Mouse (Mus musculus) stomach, embryonic 14.5 days (tissue): ENCODE measurements around the gene Ryr2. TPM values are rescaled to one million over a fixed set of nuclear protein-coding genes. Genes with fewer than 3 reads are reported as not detected.

Experiments
- ATAC-seq: fragments of 200-750 bp; cut with Nextera tagmentation; 2 replicates; pipeline ENCODE4 v1.8.0; 2017; ENCODE audit warnings: low read depth, moderate TSS enrichment; ENCODE audit not compliant: insufficient number of reproducible peaks, insufficient read depth, low FRiP score
- H3K27ac ChIP-seq: fragments of 300-500 bp; sonication (generic); 2 replicates; pipeline ENCODE4 v1.5.1; 2014; ENCODE audit warnings: mild to moderate bottlenecking, low read length, moderate library complexity, mixed read lengths
- H3K27me3 ChIP-seq: fragments of 300-500 bp; sonication (generic); 2 replicates; pipeline ENCODE4 v1.6.1; 2014; ENCODE audit warnings: low read length, control low read depth, mixed read lengths; ENCODE audit not compliant: control insufficient read depth, insufficient read depth
- H3K36me3 ChIP-seq: fragments of 300-500 bp; sonication (generic); 2 replicates; pipeline ENCODE4 v1.6.1; 2014; ENCODE audit warnings: mild to moderate bottlenecking, control low read depth, low read length, moderate library complexity, mixed read lengths; ENCODE audit not compliant: control insufficient read depth, insufficient read depth
- H3K4me1 ChIP-seq: fragments of 300-500 bp; sonication (generic); 2 replicates; pipeline ENCODE4 v1.6.1; 2014; ENCODE audit warnings: low read length, control low read depth, mixed read lengths; ENCODE audit not compliant: control insufficient read depth, insufficient read depth
- H3K4me2 ChIP-seq: fragments of 300-500 bp; sonication (generic); replicated peaks from 2 replicates; pipeline ENCODE4 v1.6.1; 2014; ENCODE audit warnings: low read depth, low read length, control low read depth
- H3K4me3 ChIP-seq: fragments of 300-500 bp; sonication (generic); 2 replicates; pipeline ENCODE4 v1.5.1; 2014; ENCODE audit warnings: low read depth, low read length, control low read depth
- H3K9ac ChIP-seq: fragments of 300-500 bp; sonication (generic); replicated peaks from 2 replicates; pipeline ENCODE4 v1.6.1; 2014; ENCODE audit warnings: low read depth, mild to moderate bottlenecking, control low read depth, low read length, moderate library complexity, mixed read lengths
- H3K9me3 ChIP-seq: fragments of 300-500 bp; sonication (generic); 2 replicates; pipeline ENCODE4 v1.6.1; 2016; ENCODE audit warnings: low read depth, low read length, control low read depth; ENCODE audit not compliant: control insufficient read depth
- WGBS: fragments of 180-500 bp; shearing (Covaris S2); extraction: QIAGEN DNeasy Blood & Tissue Kit; methylation state at CpG from one replicate; pipeline ENCODE4 v1.1.7; 2014; 5-methylcytosine and 5-hydroxymethylcytosine counted together
- polyA plus RNA-seq: library from polyadenylated mRNA; unstranded; fragments of >200 nt; fragmentation: Nextera tagmentation; extraction: Ambion mirVana; gene quantifications from 2 replicates; pipeline ENCODE4 v1.2.1, GENCODE M21; 2014

Gene Ryr2
- polyA plus RNA-seq, 1 experiment from 2014 or later = 2.6 TPM

GRCm38 (mm10) chr13:12038676-12039075, 68.1 kb downstream of the Ryr2 start:
- no peak for ATAC-seq
- Histone ChIP-seq H3K4me3 (no peak overlapping the region), H3K9me3 (no peaks in the 10 kb centered on the region), H3K9ac (no peak overlapping the region), H3K36me3 (no peaks in the 10 kb centered on the region), H3K4me2 (no peak overlapping the region), H3K27me3 (no peaks in the 10 kb centered on the region), H3K27ac (no peak overlapping the region), H3K4me1 (no peaks in the 10 kb centered on the region)
- WGBS = 75% methylated on average over 4 of the region's 4 CpGs

GRCm38 (mm10) chr13:12037241-12037640, 69.5 kb downstream of the Ryr2 start:
- WGBS = 67% methylated on average over 4 of the region's 4 CpGs
- no peak overlapping the region for H3K27ac ChIP-seq
- no peak overlapping the region for H3K9ac ChIP-seq
- no peaks in the 10 kb centered on the region for H3K9me3 ChIP-seq
- no peak overlapping the region for H3K4me2 ChIP-seq
- H3K36me3 ChIP-seq = no peaks in the 10 kb centered on the region
- ATAC-seq = no peak
- H3K27me3 ChIP-seq = no peaks in the 10 kb centered on the region
- no peaks in the 10 kb centered on the region for H3K4me1 ChIP-seq
- no peak overlapping the region for H3K4me3 ChIP-seq

- 10% methylated on average over 4 of the region's 4 CpGs for WGBS
- H3K27me3 ChIP-seq = no peaks in the 10 kb centered on the region
- H3K36me3 ChIP-seq = no peaks in the 10 kb centered on the region
- ATAC-seq = no peak
- H3K27ac ChIP-seq = no peak overlapping the region
- H3K4me1 ChIP-seq = no peaks in the 10 kb centered on the region
- H3K4me2 ChIP-seq = no peak overlapping the region
- H3K9ac ChIP-seq = no peak overlapping the region
- no peak overlapping the region for H3K4me3 ChIP-seq
- no peaks in the 10 kb centered on the region for H3K9me3 ChIP-seq
These were observed 69.9 kb downstream of the Ryr2 start for GRCm38 (mm10) chr13:12036834-12037233.

- Histone ChIP-seq H3K4me3 (no peak overlapping the region), H3K9ac (no peak overlapping the region), H3K27me3 (no peaks in the 10 kb centered on the region), H3K4me2 (no peak overlapping the region), H3K9me3 (no peaks in the 10 kb centered on the region), H3K4me1 (no peaks in the 10 kb centered on the region), H3K27ac (no peak overlapping the region), H3K36me3 (no peaks in the 10 kb centered on the region)
- no peak for ATAC-seq
- 73% methylated on average over 6 of the region's 6 CpGs for WGBS
These were observed 72.8 kb downstream of the Ryr2 start for GRCm38 (mm10) chr13:12033914-12034313.

GRCm38 (mm10) chr13:12033272-12033671, 73.5 kb downstream of the Ryr2 start:
- H3K4me3 ChIP-seq = no peak overlapping the region
- H3K4me2 ChIP-seq = no peak overlapping the region
- H3K27me3 ChIP-seq = no peaks in the 10 kb centered on the region
- H3K9me3 ChIP-seq = no peaks in the 10 kb centered on the region
- H3K27ac ChIP-seq = no peak overlapping the region
- H3K36me3 ChIP-seq = no peaks in the 10 kb centered on the region
- no peak overlapping the region for H3K9ac ChIP-seq
- WGBS = 84% methylated on average over 5 of the region's 5 CpGs
- ATAC-seq = no peak
- no peaks in the 10 kb centered on the region for H3K4me1 ChIP-seq

GRCm38 (mm10) chr13:12029841-12030240, 76.9 kb downstream of the Ryr2 start:
- no peaks in the 10 kb centered on the region for H3K4me1 ChIP-seq
- ATAC-seq = no peak
- no peak overlapping the region for H3K4me3 ChIP-seq
- no peaks in the 10 kb centered on the region for H3K36me3 ChIP-seq
- H3K9me3 ChIP-seq = no peaks in the 10 kb centered on the region
- no peaks in the 10 kb centered on the region for H3K27me3 ChIP-seq
- no peak overlapping the region for H3K9ac ChIP-seq
- WGBS = 85% methylated on average over 7 of the region's 7 CpGs
- no peak overlapping the region for H3K4me2 ChIP-seq
- H3K27ac ChIP-seq = no peak overlapping the region

GRCm38 (mm10) chr13:12029326-12029725, 77.4 kb downstream of the Ryr2 start:
- no peak for ATAC-seq
- Histone ChIP-seq H3K27ac (no peak overlapping the region), H3K4me2 (no peak overlapping the region), H3K9ac (no peak overlapping the region), H3K4me3 (no peak overlapping the region), H3K27me3 (no peaks in the 10 kb centered on the region), H3K9me3 (no peaks in the 10 kb centered on the region), H3K36me3 (no peaks in the 10 kb centered on the region), H3K4me1 (no peaks in the 10 kb centered on the region)
- 85% methylated on average over 4 of the region's 4 CpGs for WGBS

- Histone ChIP-seq H3K27me3 (no peaks in the 10 kb centered on the region), H3K27ac (no peak overlapping the region), H3K4me3 (no peak overlapping the region), H3K4me2 (no peak overlapping the region), H3K4me1 (no peaks in the 10 kb centered on the region), H3K9me3 (no peaks in the 10 kb centered on the region), H3K36me3 (no peaks in the 10 kb centered on the region), H3K9ac (no peak overlapping the region)
- no peak for ATAC-seq
- 76% methylated on average over 9 of the region's 9 CpGs for WGBS
These were observed 88.7 kb downstream of the Ryr2 start for GRCm38 (mm10) chr13:12018046-12018445.

- no peaks in the 10 kb centered on the region for H3K4me1 ChIP-seq
- H3K36me3 ChIP-seq = no peaks in the 10 kb centered on the region
- no peak overlapping the region for H3K4me2 ChIP-seq
- 75% methylated on average over 8 of the region's 8 CpGs for WGBS
- no peaks in the 10 kb centered on the region for H3K9me3 ChIP-seq
- H3K9ac ChIP-seq = no peak overlapping the region
- no peak for ATAC-seq
- no peaks in the 10 kb centered on the region for H3K27me3 ChIP-seq
- H3K27ac ChIP-seq = no peak overlapping the region
- H3K4me3 ChIP-seq = no peak overlapping the region
These were observed 92.8 kb downstream of the Ryr2 start for GRCm38 (mm10) chr13:12013986-12014385.
